Mouse (Mus musculus) heart, adult 2 months (tissue): Measurements from ENCODE around the gene Stpg4.

Source experiments
- CTCF ChIP-seq: fragments of 200-600 bp; IDR thresholded peaks from 2 replicates; pipeline ENCODE4 v1.8.1; 2022; ENCODE audit warnings: antibody characterized with exemption, mild to moderate bottlenecking, moderate library complexity
- EP300 ChIP-seq: fragments of 200-500 bp; IDR thresholded peaks from 2 replicates; pipeline ENCODE4 v1.6.1; 2011; ENCODE audit warnings: low read depth, low read length, control low read depth; ENCODE audit not compliant: insufficient read depth
- POLR2A ChIP-seq: fragments of 200-500 bp; IDR thresholded peaks from 2 replicates; pipeline ENCODE4 v1.6.1; 2011; ENCODE audit warnings: mild to moderate bottlenecking, low read depth, low read length, control low read depth; ENCODE audit not compliant: insufficient read depth

- no peak for TF ChIP-seq POLR2A
- no peak for TF ChIP-seq CTCF
- TF ChIP-seq EP300: no peak
Measured at GRCm38 (mm10) chr17:87453336-87453735, 25.8 kb upstream of the Stpg4 start.
